Mouse (Mus musculus) thymus, adult 18-20 months (tissue): ENCODE data around the gene Senp3.
A peak's percentile ranks its signal among the peaks of the same experiment; 100 is the strongest.
"Not testable (repeated sequence)": the region's sequence is repeated elsewhere in the genome, so short reads cannot be mapped to it uniquely, and the experiment has no call there.

ENCODE experiments used
- DNase-seq, 2 experiments: peaks; one replicate each; pipeline ENCODE4 v3.0.0; 2022; ENCODE audit warnings: mixed read lengths in 2 of 2

Gene Senp3

DNA sequence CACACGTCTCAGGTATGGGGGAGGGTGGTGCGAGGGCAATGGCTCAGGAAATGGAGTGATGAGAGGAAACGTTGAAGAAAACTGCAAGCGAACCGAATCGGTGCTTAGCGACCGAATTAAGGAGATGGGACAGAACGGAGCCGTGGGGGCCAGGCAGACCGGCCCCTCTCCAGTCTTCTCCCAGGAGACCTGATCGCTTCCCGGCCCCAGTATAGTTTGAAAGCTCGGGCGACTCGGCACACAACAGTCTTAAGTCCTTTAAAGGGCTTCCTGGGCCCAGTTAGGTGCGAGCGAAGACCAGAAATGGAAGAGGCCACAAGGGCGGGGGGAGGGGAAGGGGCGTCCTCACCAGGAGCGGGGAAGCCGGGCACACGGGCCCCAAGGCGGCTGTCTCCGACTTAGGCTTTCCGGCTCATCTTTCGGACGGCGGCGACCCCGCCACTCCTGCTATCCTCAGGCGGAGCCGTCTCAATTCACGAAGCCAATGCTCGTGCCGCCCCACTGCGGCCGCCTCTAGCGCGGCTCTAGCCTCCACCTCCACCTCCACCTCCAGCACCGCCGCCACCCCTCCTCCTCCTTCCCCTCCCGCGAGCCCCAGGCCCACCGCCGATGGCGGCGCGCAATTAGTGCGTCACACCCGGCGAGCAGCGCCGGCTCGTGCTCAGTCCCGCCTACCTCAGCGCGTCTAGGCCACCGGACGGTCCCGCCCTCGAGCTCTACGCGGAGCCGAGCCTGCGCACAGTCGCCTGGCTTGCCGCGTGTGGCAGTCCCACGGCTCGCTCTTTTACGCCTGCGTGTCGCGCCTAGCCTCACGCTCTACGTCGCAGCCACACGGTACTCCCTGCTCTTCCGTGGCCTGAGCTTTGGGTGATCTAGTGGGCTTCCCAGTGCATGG lies at the start of gene Senp3:
Gene Senp3 (minus strand): TSS at position 771 of the 895 bp plus-strand sequence.
- peak; percentile 95 to 96 for DNase-seq

- DNase-seq, result not testable (repeated sequence)
These were observed 49.5 kb upstream of the Senp3 start for GRCm38 (mm10) chr11:69731408-69731807.

DNA sequence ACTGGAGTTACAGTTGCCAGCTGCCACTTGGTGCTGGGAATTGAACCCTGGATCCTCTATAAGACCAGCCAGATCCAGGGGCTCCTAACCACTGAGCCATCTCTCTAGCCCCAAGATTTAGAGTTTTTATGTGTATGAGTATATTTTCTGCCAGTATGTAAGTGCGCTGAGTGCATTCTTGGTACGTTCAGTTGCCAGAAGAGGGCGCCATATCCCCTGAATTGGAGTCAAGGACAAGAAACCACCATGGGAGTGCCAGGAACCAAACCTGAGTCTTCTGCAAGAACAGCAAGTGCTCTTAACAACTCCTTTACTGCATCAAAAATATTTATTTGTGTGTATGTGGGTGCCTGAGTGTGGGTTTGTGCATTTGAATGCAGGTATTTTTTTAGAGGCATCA lies 47.2 kb upstream of the Senp3 start:
- DNase-seq, result peak; percentile 31 to 32

DNA sequence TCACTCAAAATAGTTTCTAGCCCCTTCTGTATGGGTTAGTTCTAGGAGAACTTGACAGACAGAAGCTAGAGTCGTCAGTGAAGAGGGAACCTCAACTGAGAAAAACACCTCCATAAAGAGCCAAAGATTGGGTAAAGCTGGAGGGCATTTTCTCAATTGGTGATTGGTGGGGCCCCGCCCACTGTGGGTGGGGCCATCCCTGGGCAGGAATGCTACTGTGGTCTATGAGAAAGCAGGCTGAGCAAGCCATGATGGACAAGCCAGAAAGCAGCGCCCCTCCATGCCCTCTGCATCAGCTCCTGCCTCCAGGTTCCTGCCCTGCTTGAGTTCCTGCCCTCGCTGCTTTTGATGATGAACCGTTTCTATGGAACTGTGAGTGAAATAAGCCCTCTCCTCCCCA lies 44.1 kb upstream of the Senp3 start:
- DNase-seq, result no peak

- no peak for DNase-seq
These were observed 41.2 kb upstream of the Senp3 start for GRCm38 (mm10) chr11:69723074-69723473.

DNA sequence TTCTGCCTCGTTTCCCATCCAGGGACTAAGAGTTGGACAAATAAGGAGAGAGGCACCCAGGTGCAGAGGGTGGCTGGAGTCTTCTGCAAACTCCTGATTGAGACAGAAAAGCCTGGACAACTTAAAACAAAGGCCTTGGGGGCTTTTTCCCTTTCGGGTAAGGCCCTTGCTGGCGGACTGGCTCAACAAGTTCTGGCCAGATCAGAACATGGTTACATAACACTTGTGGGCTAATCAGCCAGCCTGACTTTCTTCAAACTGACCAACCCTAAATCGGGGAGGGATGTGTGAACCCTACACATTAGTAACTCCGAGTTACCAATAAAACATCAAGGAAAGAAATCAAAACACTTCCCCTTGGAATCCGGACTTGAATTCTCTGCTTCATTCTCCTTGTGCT lies 39.0 kb upstream of the Senp3 start:
- no peak for DNase-seq

- DNase-seq, result no peak
These were observed 37.5 kb upstream of the Senp3 start for GRCm38 (mm10) chr11:69719423-69719822.

DNA sequence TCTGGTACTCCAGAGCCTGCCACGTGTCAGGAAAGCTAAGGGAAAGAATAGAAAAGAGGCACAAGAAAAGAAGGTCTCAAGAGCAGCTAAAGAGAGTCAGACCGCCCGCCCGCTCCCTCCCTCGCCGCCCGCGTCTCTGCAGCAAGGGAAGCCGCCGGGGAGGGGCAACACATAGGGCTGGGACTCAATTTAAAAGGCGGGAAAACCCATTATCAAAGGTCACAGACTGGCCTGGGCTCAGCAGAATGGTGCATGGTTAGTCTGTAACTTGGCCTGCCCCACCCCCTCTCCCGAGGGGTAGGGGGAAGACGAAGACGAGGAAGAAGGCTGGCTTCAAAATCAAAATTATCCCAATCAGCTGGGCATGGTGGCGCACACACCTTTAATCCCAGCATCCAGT lies 36.8 kb upstream of the Senp3 start:
- no peak for DNase-seq

- no peak for DNase-seq
These were observed 35.1 kb upstream of the Senp3 start for GRCm38 (mm10) chr11:69716953-69717352.

GRCm38 (mm10) chr11:69715929-69716328 lies 34.0 kb upstream of the Senp3 start:
- no peak for DNase-seq

- no peak for DNase-seq
These were observed 33.6 kb upstream of the Senp3 start for GRCm38 (mm10) chr11:69715482-69715881.

GRCm38 (mm10) chr11:69714636-69715329 lies 32.9 kb upstream of the Senp3 start:
- no peak for DNase-seq

GRCm38 (mm10) chr11:69712954-69713672 lies 31.2 kb upstream of the Senp3 start:
- no peak for DNase-seq

- DNase-seq, result no peak
These were observed 29.2 kb upstream of the Senp3 start for GRCm38 (mm10) chr11:69711082-69711481.

DNA sequence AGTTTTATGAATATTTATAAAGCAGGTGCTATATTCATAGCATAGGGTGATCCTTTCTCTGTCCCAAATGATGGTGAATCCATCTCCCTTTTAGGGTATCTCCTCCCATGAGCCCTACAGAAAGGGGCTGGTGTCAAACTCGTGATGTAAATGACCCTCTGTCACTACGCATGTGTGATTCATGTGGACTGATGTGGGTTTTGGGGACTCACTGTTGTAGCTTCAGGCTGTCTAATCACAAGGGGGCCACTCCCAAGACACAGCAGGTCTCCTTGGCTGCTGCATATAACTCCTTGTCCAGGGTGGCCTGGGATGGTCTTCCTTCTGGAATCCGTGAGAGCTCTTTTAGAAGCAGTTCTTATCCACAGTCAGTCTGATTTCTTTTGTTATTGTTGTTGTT lies 28.6 kb upstream of the Senp3 start:
- DNase-seq, result no peak

DNA sequence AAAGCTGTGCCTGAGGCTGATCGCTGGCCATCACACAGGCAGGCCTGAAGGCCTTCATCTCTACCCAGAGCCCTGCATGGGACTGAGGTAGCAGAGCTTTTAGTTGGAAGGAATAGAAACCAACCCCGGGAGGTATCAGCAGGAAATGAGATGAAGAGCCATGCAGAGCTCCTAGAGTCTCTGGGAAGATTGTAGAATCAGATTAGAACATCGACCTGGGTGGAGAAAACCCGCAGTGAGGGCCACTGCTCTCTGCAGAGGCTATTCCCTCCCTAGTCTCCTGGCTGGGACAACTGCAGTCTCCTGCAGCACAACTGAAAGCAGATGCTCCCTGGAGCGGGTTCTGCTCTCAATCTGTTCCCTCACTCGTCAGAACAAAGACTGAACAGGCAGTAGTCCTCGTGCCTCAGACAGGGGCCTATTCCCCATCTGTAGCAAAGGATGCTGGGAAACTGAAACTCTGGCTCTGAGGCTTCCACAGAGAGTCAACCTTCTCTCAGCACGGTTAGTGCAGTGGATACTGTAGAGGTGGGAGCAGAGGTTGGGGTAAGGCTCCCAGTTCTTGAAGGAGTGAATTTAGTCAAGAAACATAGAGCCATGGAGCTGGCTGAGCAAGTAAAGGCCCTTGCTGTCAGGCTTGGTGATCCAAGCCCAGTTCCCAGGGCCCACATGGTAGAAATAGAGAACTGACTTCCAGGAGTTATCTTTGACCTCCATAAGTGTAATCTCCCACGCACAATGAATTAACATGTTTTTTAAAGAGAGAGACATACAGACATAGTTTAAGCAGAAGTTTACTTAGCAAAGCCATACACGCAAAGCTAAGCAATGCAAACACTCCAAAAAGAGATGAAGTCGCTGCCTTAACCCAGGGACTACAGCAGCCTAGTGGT lies 27.9 kb upstream of the Senp3 start:
- no peak for DNase-seq

GRCm38 (mm10) chr11:69708614-69709265 lies 26.9 kb upstream of the Senp3 start:
- DNase-seq, result no peak

DNA sequence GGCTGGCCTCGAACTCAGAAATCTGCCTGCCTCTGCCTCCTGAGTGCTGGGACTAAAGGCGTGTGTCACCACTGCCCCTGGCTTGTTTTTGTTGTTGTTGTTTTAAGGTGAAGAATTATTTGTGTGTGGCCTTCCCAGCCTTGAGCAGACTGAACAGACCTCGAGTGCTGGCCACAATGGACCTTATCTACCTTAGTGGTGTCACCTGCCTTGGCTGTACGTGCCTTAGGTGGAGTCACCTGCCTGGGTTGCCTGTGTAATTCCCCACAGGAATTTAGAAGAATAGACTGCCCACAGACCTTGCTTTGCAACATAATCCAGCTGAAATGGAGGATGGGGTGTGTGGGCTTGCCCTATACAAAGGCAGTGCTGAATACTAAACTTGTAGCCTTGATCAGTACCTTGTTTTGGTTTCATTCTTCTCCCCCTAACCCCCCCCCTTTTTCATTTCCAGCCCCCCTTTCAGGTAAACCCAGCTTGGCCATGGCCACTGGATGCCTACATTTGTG lies 26.0 kb upstream of the Senp3 start:
- DNase-seq, result no peak

GRCm38 (mm10) chr11:69707480-69707847 lies 25.6 kb upstream of the Senp3 start:
- DNase-seq, result no peak

DNA sequence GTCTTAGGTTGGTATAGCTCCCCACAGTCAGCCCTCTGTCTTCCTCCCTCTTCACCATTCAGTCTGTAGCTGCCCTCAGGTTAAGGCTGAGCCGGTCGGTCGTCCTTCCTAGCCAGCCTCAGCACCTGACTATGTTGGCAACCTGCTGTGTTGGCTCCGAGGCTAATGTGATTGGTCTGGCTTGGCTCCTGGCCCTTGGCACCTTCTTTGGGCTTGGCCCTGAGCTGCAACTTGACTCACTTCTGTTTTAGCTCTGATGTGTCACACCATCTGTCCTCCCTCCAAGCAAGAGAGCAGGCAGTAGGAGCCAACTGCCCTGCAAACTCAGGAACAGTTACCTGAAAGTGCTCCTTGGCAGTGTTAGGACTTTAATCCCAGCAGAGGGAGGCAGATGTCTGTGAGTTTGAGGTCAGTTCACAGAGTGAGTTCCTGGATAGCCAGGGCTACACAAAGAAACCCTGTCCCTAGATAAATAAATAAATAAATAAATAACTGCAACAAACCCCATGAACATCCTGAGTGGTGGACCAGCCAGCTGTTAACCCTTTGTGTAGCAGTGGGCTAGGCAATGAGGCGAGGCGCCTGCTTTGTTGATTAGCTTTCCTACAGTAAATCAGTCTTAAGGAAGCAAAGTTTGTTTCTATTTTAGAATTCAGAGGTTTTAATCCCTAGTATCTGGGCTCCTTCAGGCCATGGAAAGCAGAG lies 25.0 kb upstream of the Senp3 start:
- no peak for DNase-seq

DNA sequence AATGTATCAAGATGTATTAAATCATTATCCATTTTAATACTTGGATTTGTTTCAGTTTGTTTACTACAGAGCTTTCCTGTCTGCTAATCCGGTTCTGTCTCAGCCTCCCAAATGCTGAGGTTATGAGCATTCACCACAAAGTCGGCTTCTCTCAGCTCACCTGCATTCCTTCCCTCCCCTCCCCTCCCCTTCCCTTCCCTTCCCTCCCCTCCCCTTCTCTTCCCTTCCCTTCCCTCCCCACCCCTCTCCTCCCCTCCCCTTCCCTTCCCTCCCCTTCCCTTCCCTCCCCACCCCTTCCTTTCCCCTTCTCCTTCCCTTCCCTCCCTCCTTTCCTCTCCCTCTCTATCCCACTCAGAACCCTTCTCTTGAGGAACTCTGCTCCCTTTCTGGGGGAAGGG lies 22.7 kb upstream of the Senp3 start:
- DNase-seq, result no peak
